Mouse (Mus musculus) testis, postnatal 10 days (tissue): Measurements from ENCODE around the gene Pde3b.
"Not testable (repeated sequence)": the region's sequence is repeated elsewhere in the genome, so short reads cannot be mapped to it uniquely, and the experiment has no call there.

ENCODE experiments used
- DNase-seq: peaks from one replicate; pipeline ENCODE4 v3.0.0; 2021; ENCODE audit warnings: low spot score

The Pde3b gene

GRCm38 (mm10) chr7:114414421-114415335 lies at the start of gene Pde3b:
TSS of gene Pde3b (plus strand) at chr7:114415281.
- peak; percentile 71 for DNase-seq

- no peak for DNase-seq
Observed at GRCm38 (mm10) chr7:114402130-114402529, 13.0 kb upstream of the Pde3b start.

- peak; percentile 60 for DNase-seq
Observed at GRCm38 (mm10) chr7:114415336-114416020, 397 bp downstream of the Pde3b start.

- peak; percentile 56 for DNase-seq
Observed at GRCm38 (mm10) chr7:114416021-114416845, 1.2 kb downstream of the Pde3b start.

- DNase-seq: not testable (repeated sequence)
Observed at GRCm38 (mm10) chr7:114419331-114419730, 4.2 kb downstream of the Pde3b start.

GRCm38 (mm10) chr7:114420918-114421317 lies 5.8 kb downstream of the Pde3b start:
- no peak for DNase-seq

- DNase-seq: no peak
Observed at GRCm38 (mm10) chr7:114422224-114422623, 7.1 kb downstream of the Pde3b start.

- no peak for DNase-seq
Observed at GRCm38 (mm10) chr7:114429768-114430167, 14.7 kb downstream of the Pde3b start.

GRCm38 (mm10) chr7:114431966-114432365 lies 16.9 kb downstream of the Pde3b start:
- no peak for DNase-seq

- DNase-seq: no peak
Observed at GRCm38 (mm10) chr7:114439726-114440125, 24.6 kb downstream of the Pde3b start.

- DNase-seq: no peak
Observed at GRCm38 (mm10) chr7:114440494-114440893, 25.4 kb downstream of the Pde3b start.

GRCm38 (mm10) chr7:114452876-114453275 lies 37.8 kb downstream of the Pde3b start:
- DNase-seq: no peak

GRCm38 (mm10) chr7:114453300-114453990 lies 38.4 kb downstream of the Pde3b start:
- DNase-seq: no peak

GRCm38 (mm10) chr7:114454858-114455257 lies 39.8 kb downstream of the Pde3b start:
- DNase-seq: no peak

- DNase-seq: no peak
Observed at GRCm38 (mm10) chr7:114456904-114457303, 41.8 kb downstream of the Pde3b start.

- DNase-seq: no peak
Observed at GRCm38 (mm10) chr7:114459909-114460308, 44.8 kb downstream of the Pde3b start.

- no peak for DNase-seq
Observed at GRCm38 (mm10) chr7:114461727-114462126, 46.6 kb downstream of the Pde3b start.

- DNase-seq: no peak
Observed at GRCm38 (mm10) chr7:114466358-114466757, 51.3 kb downstream of the Pde3b start.

GRCm38 (mm10) chr7:114472471-114472870 lies 57.4 kb downstream of the Pde3b start:
- DNase-seq: no peak

GRCm38 (mm10) chr7:114474889-114475288 lies 59.8 kb downstream of the Pde3b start:
- no peak for DNase-seq

- DNase-seq: no peak
Observed at GRCm38 (mm10) chr7:114477884-114478283, 62.8 kb downstream of the Pde3b start.

- DNase-seq: no peak
Observed at GRCm38 (mm10) chr7:114478901-114479300, 63.8 kb downstream of the Pde3b start.
